In genomic region chr16:10330586-10331495, GRCm38 (mm10) we compare ENCODE assay signal across 16 mouse cellular contexts. TPM values are rescaled to one million over a fixed set of nuclear protein-coding genes. Genes with fewer than 3 reads are reported as not detected.
DNase-seq lines count a peak whose midpoint lies in the region; ATAC-seq and TF ChIP-seq lines count a peak whose summit lies in the region.
"Had no signal": no experiment of that assay in that cellular context is flagged by ENCODE, and none has a peak within 500 bp of the region (broad histone marks: within the 10 kb centered on the region; RNA-seq: fewer than 3 reads in every experiment).

No protein-coding gene starts in this region.

- no peaks in the 10 kb centered on the region for H3K4me1 ChIP-seq in kidney, postnatal 0 days (replicated peaks; ENCODE audit: insufficient read depth, low read length)
- peaks cover 13% of the 10 kb centered on the region for H3K4me1 ChIP-seq in intestine, embryonic 16.5 days (ENCODE audit: control insufficient read depth, insufficient read depth, low read length)
- H3K4me1 ChIP-seq in stomach, postnatal 0 days (replicated peaks; ENCODE audit: control insufficient read depth, insufficient read depth): 0 out of 2 replicates have a peak, but pooled peaks cover 6% of the 10 kb centered on the region
- H3K4me1 ChIP-seq: heart, embryonic 13.5 days; limb, embryonic 15.5 days had no signal

- ATAC-seq in kidney, postnatal 0 days (replicated peaks; ENCODE audit: low FRiP score, low read depth): peak; percentile 31; the same call in 1 of the 2 replicates
- ATAC-seq in intestine, embryonic 16.5 days: peak; percentile 44
- ATAC-seq in stomach, postnatal 0 days (ENCODE audit: low FRiP score, low TSS enrichment): peak; percentile 80
- ATAC-seq: inflammation-experienced regulatory T-cells, adult 6 months had no signal

- no peak overlapping the region for H3K27ac ChIP-seq in kidney, postnatal 0 days
- H3K27ac ChIP-seq in intestine, embryonic 16.5 days (ENCODE audit: low read length): no peak overlapping the region
- H3K27ac ChIP-seq in stomach, postnatal 0 days (replicated peaks): peak overlapping the region; percentile 78; the same call in 1 of the 2 replicates
- H3K27ac ChIP-seq: heart, embryonic 13.5 days; limb, embryonic 15.5 days; macrophage had no signal

- peak; percentile 43 for TF ChIP-seq EP300 in stomach, postnatal 0 days (optimal IDR thresholded peaks at IDR 0.05)

- no peaks in the 10 kb centered on the region for H3K27me3 ChIP-seq in kidney, postnatal 0 days (ENCODE audit: insufficient read depth, low read length)
- no peaks in the 10 kb centered on the region for H3K27me3 ChIP-seq in intestine, embryonic 16.5 days (replicated peaks; ENCODE audit: control insufficient read depth, insufficient read depth, low read length)
- no peaks in the 10 kb centered on the region for H3K27me3 ChIP-seq in stomach, postnatal 0 days (ENCODE audit: control insufficient read depth, insufficient read depth, low read length)
- H3K27me3 ChIP-seq: limb, embryonic 15.5 days had no signal

- DNase-seq in kidney, postnatal 0 days (ENCODE audit: low spot score): peak; percentile 25
- no peak for DNase-seq in kidney, adult 18-20 months
- peak; percentile 25 for DNase-seq in 416B (ENCODE audit: low read depth)
- peak; percentile 55 for DNase-seq in stomach, postnatal 0 days (ENCODE audit: low spot score)
- DNase-seq in cerebellum, postnatal 10 days: no peak
- DNase-seq in left cerebral cortex, adult 11 months (ENCODE audit: low spot score): no peak
- DNase-seq: cerebellum, adult 2 months; embryo, embryonic 11 days; gastrocnemius, postnatal 25 days; midbrain, embryonic 14.5 days; right cerebral cortex, postnatal 4 days had no signal

- no peak for TF ChIP-seq CTCF in kidney, postnatal 0 days (IDR thresholded peaks at IDR 0.05; ENCODE audit: low read depth)
- TF ChIP-seq CTCF in stomach, postnatal 0 days (IDR thresholded peaks at IDR 0.05; ENCODE audit: low read depth): no peak

- 52% methylated on average over 12 of the region's 12 CpGs for WGBS in kidney, postnatal 0 days
- WGBS in intestine, embryonic 16.5 days: 71% methylated on average over 12 of the region's 12 CpGs
- 51% methylated on average over 12 of the region's 12 CpGs for WGBS in stomach, postnatal 0 days

- H3K4me2 ChIP-seq in kidney, postnatal 0 days (ENCODE audit: low read length): no peak overlapping the region
- H3K4me2 ChIP-seq in intestine, embryonic 16.5 days (ENCODE audit: low read depth, low read length): no peak overlapping the region
- no peak overlapping the region for H3K4me2 ChIP-seq in stomach, postnatal 0 days (replicated peaks; ENCODE audit: low read depth)
- H3K4me2 ChIP-seq: heart, embryonic 13.5 days; limb, embryonic 15.5 days had no signal

- H3K4me3 ChIP-seq in kidney, postnatal 0 days (replicated peaks; ENCODE audit: low read depth, low read length): no peak overlapping the region
- no peak overlapping the region for H3K4me3 ChIP-seq in intestine, embryonic 16.5 days (ENCODE audit: low read length)
- H3K4me3 ChIP-seq in stomach, postnatal 0 days (ENCODE audit: low read depth, low read length): no peak overlapping the region
- H3K4me3 ChIP-seq: heart, embryonic 13.5 days; limb, embryonic 15.5 days had no signal

- H3K36me3 ChIP-seq in kidney, postnatal 0 days (ENCODE audit: insufficient read depth, low read length): no peaks in the 10 kb centered on the region
- no peaks in the 10 kb centered on the region for H3K36me3 ChIP-seq in intestine, embryonic 16.5 days (ENCODE audit: control insufficient read depth, insufficient read depth, low read length)
- H3K36me3 ChIP-seq in stomach, postnatal 0 days (ENCODE audit: control insufficient read depth, insufficient read depth, low read length): no peaks in the 10 kb centered on the region
- H3K36me3 ChIP-seq: heart, embryonic 13.5 days; limb, embryonic 15.5 days had no signal

- no peak overlapping the region for H3K9ac ChIP-seq in kidney, postnatal 0 days (ENCODE audit: low read depth, low read length)
- no peak overlapping the region for H3K9ac ChIP-seq in intestine, embryonic 16.5 days (ENCODE audit: low read depth, low read length)
- no peak overlapping the region for H3K9ac ChIP-seq in stomach, postnatal 0 days (ENCODE audit: low read length)
- H3K9ac ChIP-seq: heart, embryonic 13.5 days; limb, embryonic 15.5 days had no signal

- no peaks in the 10 kb centered on the region for H3K9me3 ChIP-seq in kidney, postnatal 0 days (replicated peaks; ENCODE audit: low read length)
- no peaks in the 10 kb centered on the region for H3K9me3 ChIP-seq in intestine, embryonic 16.5 days (ENCODE audit: control insufficient read depth, low read length)
- no peaks in the 10 kb centered on the region for H3K9me3 ChIP-seq in stomach, postnatal 0 days (ENCODE audit: control insufficient read depth, low read length)
- H3K9me3 ChIP-seq: heart, embryonic 13.5 days; limb, embryonic 15.5 days had no signal

RNA-seq across cellular contexts. Expression of gene Emp2, which starts 17.1 kb away (rescaled TPM):
- polyA plus RNA-seq in kidney, postnatal 0 days (2015; fragmentation: Nextera tagmentation; extraction: Ambion mirVana): 17.6 and 19.7 TPM in 2 replicates
- 18.5 and 19.3 TPM in 2 replicates for polyA plus RNA-seq in intestine, embryonic 16.5 days (2015; fragmentation: Nextera tagmentation; extraction: Ambion mirVana)
- polyA plus RNA-seq in stomach, postnatal 0 days (2015; fragmentation: Nextera tagmentation; extraction: Ambion mirVana): 81.6 and 92.1 TPM in 2 replicates

Comparison
In these comparisons a context has a peak if more than half of its experiments do, and no peak if none do; other contexts are left out.
1. DNase-seq: peak in kidney, postnatal 0 days (single experiment), 416B (single experiment) and stomach, postnatal 0 days (single experiment); none in kidney, adult 18-20 months (single experiment), cerebellum, postnatal 10 days (0 of 2) and left cerebral cortex, adult 11 months (single experiment).
2. Peak in every context shown above with its lines, with median percentiles within 50 percentile points of each other: ATAC-seq.